Mouse (Mus musculus): ENCODE results near the gene Kcnh1. TPM values are rescaled to one million over a fixed set of nuclear protein-coding genes. Genes with fewer than 3 reads are reported as not detected.

Kcnh1 gene
- polyA plus RNA-seq, 1 experiment = 30.9 TPM

DNA sequence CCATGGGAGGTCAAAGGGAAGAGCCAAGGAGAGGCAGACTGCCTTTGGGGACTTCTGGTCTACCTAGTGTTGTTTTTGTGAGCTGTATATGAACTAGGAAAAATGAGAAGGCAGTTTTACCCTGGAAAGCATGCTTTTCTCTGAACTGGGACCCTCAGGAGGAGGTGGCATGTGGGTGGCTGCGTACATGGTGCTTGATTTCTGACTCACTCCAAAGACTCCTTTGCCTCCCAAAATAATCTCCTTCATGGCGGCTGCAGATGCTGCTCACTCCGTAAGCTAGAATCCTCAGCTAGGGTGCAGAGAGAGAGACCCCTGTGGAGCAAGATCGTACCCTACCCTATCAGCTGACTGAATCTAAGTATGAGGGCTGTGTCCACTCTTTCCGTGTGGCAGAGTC, 145.5 kb downstream of the Kcnh1 start:
- H3K27ac ChIP-seq (ENCODE audit: insufficient read depth, low read length) = peak overlapping the region; percentile 87
- no peak overlapping the region for H3K4me3 ChIP-seq (ENCODE audit: insufficient read depth, low read length)
- TF ChIP-seq CTCF (IDR thresholded peaks at IDR 0.05; ENCODE audit: extremely low read depth, insufficient read depth, low read length) (no peak), POLR2A (IDR thresholded peaks at IDR 0.05; ENCODE audit: extremely low read depth, insufficient read depth, low read length) (no peak)
- H3K4me1 ChIP-seq (ENCODE audit: control insufficient read depth, insufficient read depth, low read length) = peaks cover 16% of the 10 kb centered on the region

DNA sequence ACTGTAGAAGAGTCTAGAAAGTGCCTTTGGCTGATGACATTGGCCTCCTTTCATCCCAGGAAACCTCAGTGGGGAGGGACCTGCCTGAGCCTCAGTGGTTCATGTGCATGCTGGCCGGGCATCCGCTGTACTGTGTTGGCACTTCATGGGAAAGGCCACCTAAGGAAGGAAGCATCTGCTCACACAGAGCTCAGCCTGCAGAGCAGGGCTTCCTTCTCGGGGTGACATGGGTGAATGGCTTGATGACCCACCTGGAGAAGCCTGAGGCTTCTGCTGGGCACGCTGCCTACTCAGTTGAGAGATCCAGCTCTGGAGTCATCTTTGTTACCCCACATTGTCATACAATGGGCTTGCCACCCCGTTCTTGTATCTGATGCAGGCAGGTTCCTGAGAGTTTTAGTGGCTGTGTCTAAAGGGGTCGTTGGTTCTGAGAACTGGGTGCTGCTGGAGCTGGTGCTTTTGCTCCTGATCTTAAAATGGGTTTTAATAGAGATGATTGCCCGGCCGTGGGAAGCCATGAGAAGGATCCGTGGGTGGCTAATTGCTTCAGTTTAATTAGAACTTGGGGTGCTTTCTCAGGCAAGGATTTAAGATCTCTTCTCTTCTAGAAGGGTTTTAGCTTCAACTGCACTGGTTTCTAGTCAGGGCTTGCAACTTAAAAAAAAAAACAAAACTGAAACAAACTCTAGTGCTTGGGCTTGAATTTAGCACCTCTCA, 148.9 kb downstream of the Kcnh1 start:
- Histone ChIP-seq H3K27ac (ENCODE audit: insufficient read depth, low read length) (0 out of 2 replicates have a peak overlapping the region, but pooled peaks have one; percentile 23), H3K4me1 (ENCODE audit: control insufficient read depth, insufficient read depth, low read length) (peaks cover 25% of the 10 kb centered on the region), H3K4me3 (ENCODE audit: insufficient read depth, low read length) (no peak overlapping the region)
- no peak for TF ChIP-seq POLR2A (IDR thresholded peaks at IDR 0.05; ENCODE audit: extremely low read depth, insufficient read depth, low read length)
- no peak for TF ChIP-seq CTCF (IDR thresholded peaks at IDR 0.05; ENCODE audit: extremely low read depth, insufficient read depth, low read length)

- Histone ChIP-seq H3K4me1 (ENCODE audit: control insufficient read depth, insufficient read depth, low read length) (peaks cover 26% of the 10 kb centered on the region), H3K4me3 (ENCODE audit: insufficient read depth, low read length) (no peak overlapping the region), H3K27ac (ENCODE audit: insufficient read depth, low read length) (no peak overlapping the region)
- TF ChIP-seq POLR2A (IDR thresholded peaks at IDR 0.05; ENCODE audit: extremely low read depth, insufficient read depth, low read length) = no peak
Observed at GRCm38 (mm10) chr1:192341774-192342173, 151.2 kb downstream of the Kcnh1 start.

DNA sequence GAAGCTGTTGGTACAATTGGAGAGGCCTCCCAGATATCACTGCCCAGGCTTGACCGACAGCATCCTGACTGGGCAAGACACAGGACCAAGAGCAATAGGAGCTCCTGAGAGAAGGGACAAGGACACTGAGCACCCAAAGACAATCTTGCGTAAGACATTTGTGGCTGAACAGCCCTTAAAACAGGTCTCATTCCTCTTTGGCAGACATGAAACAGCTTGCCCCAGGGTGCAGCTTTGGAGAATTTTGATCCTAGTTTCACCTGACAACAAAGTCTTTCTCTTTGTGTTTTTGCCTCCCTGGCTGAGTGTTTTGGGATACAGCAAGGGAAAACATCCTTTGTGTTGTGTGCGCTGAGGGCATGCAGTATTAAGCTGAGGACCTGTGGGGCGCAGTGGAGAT, 153.4 kb downstream of the Kcnh1 start:
- TF ChIP-seq POLR2A (IDR thresholded peaks at IDR 0.05; ENCODE audit: extremely low read depth, insufficient read depth, low read length) (no peak), CTCF (IDR thresholded peaks at IDR 0.05; ENCODE audit: extremely low read depth, insufficient read depth, low read length) (no peak)
- no peak overlapping the region for H3K4me3 ChIP-seq (ENCODE audit: insufficient read depth, low read length)
- H3K27ac ChIP-seq (ENCODE audit: insufficient read depth, low read length) = peak overlapping the region; percentile 85; the same call in 1 of the 2 replicates
- H3K4me1 ChIP-seq (ENCODE audit: control insufficient read depth, insufficient read depth, low read length) = peaks cover 28% of the 10 kb centered on the region

GRCm38 (mm10) chr1:192347327-192347726, 156.8 kb downstream of the Kcnh1 start:
- H3K4me1 ChIP-seq (ENCODE audit: control insufficient read depth, insufficient read depth, low read length) = peaks cover 23% of the 10 kb centered on the region
- H3K4me3 ChIP-seq (ENCODE audit: insufficient read depth, low read length) = no peak overlapping the region
- no peak for TF ChIP-seq POLR2A (IDR thresholded peaks at IDR 0.05; ENCODE audit: extremely low read depth, insufficient read depth, low read length)
- no peak for TF ChIP-seq CTCF (IDR thresholded peaks at IDR 0.05; ENCODE audit: extremely low read depth, insufficient read depth, low read length)
- H3K27ac ChIP-seq (ENCODE audit: insufficient read depth, low read length) = no peak overlapping the region

- H3K27ac ChIP-seq (ENCODE audit: insufficient read depth, low read length) = no peak overlapping the region
- H3K4me1 ChIP-seq (ENCODE audit: control insufficient read depth, insufficient read depth, low read length) = no peaks in the 10 kb centered on the region
- TF ChIP-seq POLR2A (IDR thresholded peaks at IDR 0.05; ENCODE audit: extremely low read depth, insufficient read depth, low read length) = no peak
- TF ChIP-seq CTCF (IDR thresholded peaks at IDR 0.05; ENCODE audit: extremely low read depth, insufficient read depth, low read length) = no peak
- H3K4me3 ChIP-seq (ENCODE audit: insufficient read depth, low read length) = no peak overlapping the region
Observed at GRCm38 (mm10) chr1:192356231-192356630, 165.7 kb downstream of the Kcnh1 start.

- peaks cover 4% of the 10 kb centered on the region; the same call in 1 of the 2 replicates for H3K4me1 ChIP-seq (ENCODE audit: control insufficient read depth, insufficient read depth, low read length)
- no peak for TF ChIP-seq CTCF (IDR thresholded peaks at IDR 0.05; ENCODE audit: extremely low read depth, insufficient read depth, low read length)
- TF ChIP-seq POLR2A (IDR thresholded peaks at IDR 0.05; ENCODE audit: extremely low read depth, insufficient read depth, low read length) = no peak
- no peak overlapping the region for H3K27ac ChIP-seq (ENCODE audit: insufficient read depth, low read length)
- H3K4me3 ChIP-seq (ENCODE audit: insufficient read depth, low read length) = no peak overlapping the region
Observed at GRCm38 (mm10) chr1:192359212-192359611, 168.6 kb downstream of the Kcnh1 start.

- H3K4me1 ChIP-seq (ENCODE audit: control insufficient read depth, insufficient read depth, low read length) = peaks cover 1% of the 10 kb centered on the region; the same call in 1 of the 2 replicates
- no peak overlapping the region for H3K4me3 ChIP-seq (ENCODE audit: insufficient read depth, low read length)
- no peak overlapping the region for H3K27ac ChIP-seq (ENCODE audit: insufficient read depth, low read length)
- no peak for TF ChIP-seq POLR2A (IDR thresholded peaks at IDR 0.05; ENCODE audit: extremely low read depth, insufficient read depth, low read length)
- TF ChIP-seq CTCF (IDR thresholded peaks at IDR 0.05; ENCODE audit: extremely low read depth, insufficient read depth, low read length) = no peak
Observed at GRCm38 (mm10) chr1:192368336-192368735, 177.8 kb downstream of the Kcnh1 start.

- no peak for TF ChIP-seq CTCF (IDR thresholded peaks at IDR 0.05; ENCODE audit: extremely low read depth, insufficient read depth, low read length)
- no peak for TF ChIP-seq POLR2A (IDR thresholded peaks at IDR 0.05; ENCODE audit: extremely low read depth, insufficient read depth, low read length)
- no peak overlapping the region for H3K27ac ChIP-seq (ENCODE audit: insufficient read depth, low read length)
- H3K4me1 ChIP-seq (ENCODE audit: control insufficient read depth, insufficient read depth, low read length) = no peaks in the 10 kb centered on the region; the same call in 1 of the 2 replicates
- H3K4me3 ChIP-seq (ENCODE audit: insufficient read depth, low read length) = no peak overlapping the region
Observed at GRCm38 (mm10) chr1:192371943-192372614, 181.5 kb downstream of the Kcnh1 start.
